Mouse (Mus musculus) heart, embryonic 13.5 days (tissue): ENCODE data around the gene Trabd2b. TPM values are rescaled to one million over a fixed set of nuclear protein-coding genes. Genes with fewer than 3 reads are reported as not detected.

Experiments
- ATAC-seq: fragments of 200-750 bp; cut with Nextera tagmentation; 2 replicates; pipeline ENCODE4 v1.8.0; 2017; ENCODE audit warnings: moderate TSS enrichment; ENCODE audit not compliant: insufficient number of reproducible peaks, low FRiP score, low TSS enrichment; ENCODE audit errors: extremely low read depth
- H3K27ac ChIP-seq: fragments of 300-500 bp; sonication (generic); replicated peaks from 2 replicates; pipeline ENCODE4 v1.5.1; 2015; ENCODE audit warnings: moderate library complexity, mild to moderate bottlenecking, inconsistent platforms
- H3K27me3 ChIP-seq: fragments of 300-500 bp; sonication (generic); replicated peaks from 2 replicates; pipeline ENCODE4 v1.6.1; 2015; ENCODE audit warnings: mild to moderate bottlenecking, inconsistent platforms
- H3K36me3 ChIP-seq: fragments of 300-500 bp; sonication (generic); 2 replicates; pipeline ENCODE4 v1.6.1; 2015; ENCODE audit warnings: mild to moderate bottlenecking, inconsistent platforms
- H3K4me1 ChIP-seq: fragments of 300-500 bp; sonication (generic); 2 replicates; pipeline ENCODE4 v1.6.1; 2015; ENCODE audit warnings: inconsistent platforms
- H3K4me2 ChIP-seq: fragments of 300-500 bp; sonication (generic); 2 replicates; pipeline ENCODE4 v1.6.1; 2015; ENCODE audit warnings: inconsistent platforms, mild to moderate bottlenecking, moderate library complexity
- H3K4me3 ChIP-seq: fragments of 300-500 bp; sonication (generic); 2 replicates; pipeline ENCODE4 v1.5.1; 2015; ENCODE audit warnings: moderate library complexity, mild to moderate bottlenecking, inconsistent platforms
- H3K9ac ChIP-seq: fragments of 300-500 bp; sonication (generic); 2 replicates; pipeline ENCODE4 v1.6.1; 2015; ENCODE audit warnings: inconsistent platforms, mild to moderate bottlenecking, moderate library complexity
- H3K9me3 ChIP-seq: fragments of 300-500 bp; sonication (generic); 2 replicates; pipeline ENCODE4 v1.6.1; 2016; ENCODE audit warnings: inconsistent platforms
- WGBS: fragments of 180-500 bp; shearing (Covaris S2); methylation state at CpG from one replicate; pipeline ENCODE4 v1.1.7; 2015; ENCODE audit warnings: mixed read lengths; 5-methylcytosine and 5-hydroxymethylcytosine counted together
- polyA plus RNA-seq: library from polyadenylated mRNA; unstranded; fragments of >200 nt; fragmentation: Nextera tagmentation; extraction: Ambion mirVana; gene quantifications from 2 replicates; pipeline ENCODE4 v1.2.1, GENCODE M21; 2015

The Trabd2b gene
- polyA plus RNA-seq, 1 experiment from 2014 or later: 1.7 TPM

GRCm38 (mm10) chr4:114469881-114470280 is 63.4 kb downstream of the Trabd2b start:
- H3K4me1 ChIP-seq: peaks cover 50% of the 10 kb centered on the region
- H3K36me3 ChIP-seq: no peaks in the 10 kb centered on the region
- WGBS: 30% methylated on average over 1 of the region's 1 CpGs
- H3K4me2 ChIP-seq: no peak overlapping the region
- H3K27me3 ChIP-seq: peaks cover 89% of the 10 kb centered on the region
- no peaks in the 10 kb centered on the region for H3K9me3 ChIP-seq
- no peak overlapping the region for H3K4me3 ChIP-seq
- no peak for ATAC-seq
- no peak overlapping the region for H3K9ac ChIP-seq
- H3K27ac ChIP-seq: no peak overlapping the region

- H3K36me3 ChIP-seq: no peaks in the 10 kb centered on the region
- H3K9me3 ChIP-seq: no peaks in the 10 kb centered on the region
- no peak overlapping the region for H3K27ac ChIP-seq
- H3K4me2 ChIP-seq: no peak overlapping the region
- WGBS: 41% methylated on average over 5 of the region's 5 CpGs
- H3K4me1 ChIP-seq: peaks cover 35% of the 10 kb centered on the region
- H3K4me3 ChIP-seq: no peak overlapping the region
- peak; percentile 40; the same call in 1 of the 2 replicates for ATAC-seq
- H3K27me3 ChIP-seq: peaks cover 82% of the 10 kb centered on the region
- H3K9ac ChIP-seq: peak overlapping the region; percentile 19; the same call in 1 of the 2 replicates
Observed at GRCm38 (mm10) chr4:114472143-114472542, 65.6 kb downstream of the Trabd2b start.

GRCm38 (mm10) chr4:114476316-114476715 is 69.8 kb downstream of the Trabd2b start:
- H3K4me3 ChIP-seq: no peak overlapping the region
- 75% methylated on average over 3 of the region's 3 CpGs for WGBS
- H3K4me1 ChIP-seq: peaks cover 26% of the 10 kb centered on the region
- H3K27me3 ChIP-seq: peaks cover 84% of the 10 kb centered on the region
- no peak overlapping the region for H3K9ac ChIP-seq
- no peaks in the 10 kb centered on the region for H3K9me3 ChIP-seq
- H3K36me3 ChIP-seq: no peaks in the 10 kb centered on the region
- no peak for ATAC-seq
- H3K27ac ChIP-seq: no peak overlapping the region
- no peak overlapping the region for H3K4me2 ChIP-seq

GRCm38 (mm10) chr4:114477082-114477771 is 70.7 kb downstream of the Trabd2b start:
- Histone ChIP-seq H3K27ac (0 out of 2 replicates have a peak overlapping the region, but pooled peaks have one; percentile 41), H3K4me1 (peaks cover 19% of the 10 kb centered on the region), H3K9me3 (no peaks in the 10 kb centered on the region), H3K27me3 (peaks cover 84% of the 10 kb centered on the region), H3K4me2 (no peak overlapping the region), H3K9ac (no peak overlapping the region), H3K4me3 (no peak overlapping the region), H3K36me3 (no peaks in the 10 kb centered on the region)
- ATAC-seq: no peak; the same call in 1 of the 2 replicates
- WGBS: 23% methylated on average over 11 of the region's 11 CpGs

DNA sequence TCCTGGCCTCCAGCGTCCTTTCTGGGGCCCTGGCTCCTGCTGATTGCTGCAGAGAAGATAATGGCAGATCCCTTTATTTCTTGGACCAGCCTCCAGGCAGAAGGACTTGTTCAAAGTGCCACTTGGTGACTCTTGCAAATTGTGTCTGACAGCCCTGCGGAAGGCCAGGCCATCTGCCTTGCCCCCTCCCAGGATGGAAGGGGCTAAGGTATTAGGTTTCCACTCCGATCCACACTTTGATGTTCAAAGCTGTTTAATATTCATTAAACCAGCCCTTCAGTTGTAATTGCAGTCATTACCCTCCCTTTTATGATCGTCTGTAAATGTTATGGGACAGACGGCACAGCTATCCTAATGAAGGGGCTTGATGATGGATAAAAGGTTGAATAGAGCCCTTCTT is 75.0 kb downstream of the Trabd2b start:
- no peak overlapping the region for H3K27ac ChIP-seq
- ATAC-seq: no peak
- H3K4me1 ChIP-seq: peaks cover 36% of the 10 kb centered on the region
- no peaks in the 10 kb centered on the region for H3K36me3 ChIP-seq
- peaks cover 70% of the 10 kb centered on the region for H3K27me3 ChIP-seq
- no peak overlapping the region for H3K4me3 ChIP-seq
- no peak overlapping the region for H3K4me2 ChIP-seq
- no peaks in the 10 kb centered on the region for H3K9me3 ChIP-seq
- WGBS: 61% methylated on average over 5 of the region's 5 CpGs
- H3K9ac ChIP-seq: no peak overlapping the region

GRCm38 (mm10) chr4:114484173-114484572 is 77.6 kb downstream of the Trabd2b start:
- peaks cover 72% of the 10 kb centered on the region for H3K27me3 ChIP-seq
- H3K4me1 ChIP-seq: peaks cover 33% of the 10 kb centered on the region
- WGBS: 55% methylated on average over 2 of the region's 2 CpGs
- H3K9me3 ChIP-seq: no peaks in the 10 kb centered on the region
- H3K9ac ChIP-seq: no peak overlapping the region
- ATAC-seq: no peak
- no peak overlapping the region for H3K4me2 ChIP-seq
- no peak overlapping the region for H3K4me3 ChIP-seq
- no peaks in the 10 kb centered on the region for H3K36me3 ChIP-seq
- H3K27ac ChIP-seq: no peak overlapping the region

DNA sequence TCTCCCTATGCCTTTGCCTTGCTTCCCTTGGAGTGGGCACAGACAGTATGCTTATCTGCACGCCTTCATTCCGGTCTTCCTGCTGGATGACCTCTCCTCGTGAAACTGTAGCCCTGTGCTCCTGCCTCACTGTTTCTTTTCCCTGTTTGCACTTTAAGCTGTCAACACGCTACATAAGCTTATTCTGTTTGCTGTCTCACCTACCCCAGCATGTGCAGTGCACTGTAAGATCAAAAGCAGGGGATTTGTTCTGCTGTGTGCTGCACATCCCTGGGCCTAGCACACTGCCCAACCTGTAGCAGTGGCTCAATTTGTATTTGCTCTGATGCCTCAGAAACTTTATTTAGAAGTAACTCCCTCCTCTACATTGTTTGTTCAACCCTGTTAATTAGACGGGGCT is 79.5 kb downstream of the Trabd2b start:
- Histone ChIP-seq H3K4me3 (no peak overlapping the region), H3K9ac (no peak overlapping the region), H3K4me1 (peaks cover 33% of the 10 kb centered on the region), H3K9me3 (no peaks in the 10 kb centered on the region), H3K27me3 (peaks cover 72% of the 10 kb centered on the region), H3K27ac (peak overlapping the region; percentile 50; the same call in 1 of the 2 replicates), H3K36me3 (no peaks in the 10 kb centered on the region), H3K4me2 (no peak overlapping the region)
- 22% methylated on average over 5 of the region's 5 CpGs for WGBS
- peak; percentile 58; the same call in 1 of the 2 replicates for ATAC-seq

DNA sequence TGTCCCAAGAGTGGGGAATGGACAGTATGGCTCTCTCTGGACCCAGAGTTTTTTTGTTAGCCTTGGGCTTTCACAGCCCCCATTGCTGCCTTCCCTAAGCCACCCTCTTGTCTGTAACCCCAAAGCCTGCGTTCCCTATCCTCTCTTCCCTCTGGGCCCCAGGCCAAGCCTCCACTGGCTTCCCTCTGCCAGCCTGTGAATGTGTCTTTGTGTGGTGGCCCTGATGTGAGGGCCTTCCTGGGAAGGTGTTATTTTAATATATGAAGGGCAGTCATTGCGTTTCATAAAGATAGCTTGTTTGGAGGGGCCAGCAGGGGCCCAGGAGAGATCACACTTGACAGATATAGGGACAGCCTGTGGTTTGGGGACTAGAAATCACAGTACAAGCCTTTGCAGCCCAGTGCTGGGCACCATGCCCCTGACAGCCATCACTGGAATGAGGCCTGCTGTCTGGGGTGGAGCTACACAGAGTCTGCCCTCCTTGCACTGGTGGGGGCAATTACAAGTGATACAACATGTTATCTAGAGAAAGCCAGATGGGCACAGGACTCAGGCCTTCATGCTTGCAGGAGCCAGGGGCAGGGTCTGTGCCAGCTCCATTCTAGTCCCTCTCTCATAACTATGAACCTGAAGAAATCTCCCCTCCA is 80.5 kb downstream of the Trabd2b start:
- H3K27me3 ChIP-seq: peaks cover 72% of the 10 kb centered on the region
- WGBS: 35% methylated on average over 2 of the region's 2 CpGs
- H3K9me3 ChIP-seq: no peaks in the 10 kb centered on the region
- no peak overlapping the region for H3K4me3 ChIP-seq
- no peak for ATAC-seq
- 0 out of 2 replicates have a peak overlapping the region, but pooled peaks have one; percentile 33 for H3K9ac ChIP-seq
- H3K4me2 ChIP-seq: no peak overlapping the region
- H3K27ac ChIP-seq: peak overlapping the region; percentile 50; the same call in 1 of the 2 replicates
- no peaks in the 10 kb centered on the region for H3K36me3 ChIP-seq
- peaks cover 34% of the 10 kb centered on the region for H3K4me1 ChIP-seq

DNA sequence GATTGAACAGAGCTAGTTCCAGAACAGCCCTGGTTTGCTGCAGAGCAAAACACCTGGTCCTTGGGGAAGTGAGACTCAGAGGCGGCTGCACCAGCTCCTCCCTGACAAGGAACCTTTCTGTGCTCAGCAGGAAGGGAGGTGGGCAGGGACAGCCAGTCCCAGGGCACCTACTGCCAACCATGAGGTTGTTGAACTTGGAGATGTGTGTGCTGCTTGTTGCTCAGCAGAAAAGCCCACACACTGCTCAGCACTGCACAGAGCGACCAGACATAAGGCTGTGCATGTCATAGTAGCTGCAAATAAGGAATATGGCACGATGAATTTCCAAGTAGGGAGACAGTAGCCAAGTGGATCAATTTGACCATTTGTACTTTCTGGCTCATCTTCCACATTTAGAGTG is 81.2 kb downstream of the Trabd2b start:
- H3K4me3 ChIP-seq: no peak overlapping the region
- H3K27me3 ChIP-seq: peaks cover 71% of the 10 kb centered on the region
- H3K36me3 ChIP-seq: no peaks in the 10 kb centered on the region
- ATAC-seq: no peak
- no peak overlapping the region for H3K4me2 ChIP-seq
- H3K4me1 ChIP-seq: peaks cover 37% of the 10 kb centered on the region
- no peak overlapping the region for H3K27ac ChIP-seq
- no peaks in the 10 kb centered on the region for H3K9me3 ChIP-seq
- WGBS: 73% methylated on average over 3 of the region's 3 CpGs
- no peak overlapping the region for H3K9ac ChIP-seq

- peaks cover 18% of the 10 kb centered on the region for H3K4me1 ChIP-seq
- H3K9me3 ChIP-seq: no peaks in the 10 kb centered on the region
- 62% methylated on average over 4 of the region's 4 CpGs for WGBS
- no peak overlapping the region for H3K27ac ChIP-seq
- no peaks in the 10 kb centered on the region for H3K36me3 ChIP-seq
- no peak overlapping the region for H3K4me3 ChIP-seq
- peaks cover 90% of the 10 kb centered on the region for H3K27me3 ChIP-seq
- no peak for ATAC-seq
- H3K4me2 ChIP-seq: no peak overlapping the region
- H3K9ac ChIP-seq: no peak overlapping the region
Observed at GRCm38 (mm10) chr4:114492157-114492556, 85.6 kb downstream of the Trabd2b start.

DNA sequence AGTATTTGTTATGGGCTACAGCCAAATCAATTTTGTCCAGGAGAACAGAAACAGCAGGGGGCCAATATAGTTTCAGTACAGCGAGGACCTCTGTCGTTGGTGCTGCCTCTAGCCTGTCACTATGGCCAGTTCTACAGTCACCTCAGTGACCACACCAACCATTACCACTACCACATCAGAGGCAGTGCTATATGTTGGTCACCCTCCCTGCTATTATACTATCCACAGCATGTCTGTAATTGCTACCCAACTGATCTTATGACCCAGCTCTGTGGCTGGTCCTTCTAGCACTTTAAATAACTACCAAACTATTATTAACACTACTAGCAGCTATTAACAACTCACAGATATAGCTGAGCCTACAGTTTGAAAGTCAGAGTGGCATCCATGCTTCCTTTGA is 87.5 kb downstream of the Trabd2b start:
- Histone ChIP-seq H3K9ac (no peak overlapping the region), H3K4me2 (no peak overlapping the region), H3K9me3 (no peaks in the 10 kb centered on the region), H3K4me1 (peaks cover 8% of the 10 kb centered on the region; the same call in 1 of the 2 replicates), H3K27me3 (peaks cover 92% of the 10 kb centered on the region), H3K27ac (no peak overlapping the region), H3K36me3 (no peaks in the 10 kb centered on the region), H3K4me3 (no peak overlapping the region)
- no peak for ATAC-seq
- WGBS: 75% methylated on average over 2 of the region's 2 CpGs
